Mouse (Mus musculus) lung, postnatal 0 days (tissue): Measurements from ENCODE around the gene Rasgrp2.

Experiments used
- CTCF ChIP-seq: IDR thresholded peaks from 2 replicates; pipeline ENCODE4 v1.5.1; 2016; ENCODE audit warnings: antibody characterized with exemption, mild to moderate bottlenecking
- EP300 ChIP-seq: IDR thresholded peaks from 2 replicates; pipeline ENCODE4 v1.6.1; 2016; ENCODE audit warnings: antibody characterized with exemption, mild to moderate bottlenecking, control low read depth

DNA sequence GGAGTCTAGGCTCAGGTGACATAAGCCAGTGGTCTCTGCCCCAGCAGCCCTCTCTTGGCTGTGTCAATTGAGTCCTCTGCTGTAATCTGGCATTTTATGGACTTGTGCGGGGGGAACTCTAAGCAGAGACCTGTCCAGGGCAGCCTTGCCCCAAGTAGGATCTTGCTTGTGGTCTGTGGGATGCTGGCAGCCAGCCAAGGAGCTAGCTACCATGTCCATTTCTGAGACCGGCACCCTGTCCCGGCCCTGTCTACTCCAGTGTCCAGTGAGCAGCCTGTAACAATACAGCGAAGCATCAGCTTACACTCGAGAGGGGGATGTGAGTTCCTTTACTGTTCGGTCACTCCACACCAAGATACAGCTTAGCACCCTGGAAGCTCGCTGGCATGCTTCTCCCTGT, 45.1 kb upstream of the Rasgrp2 start:
- TF ChIP-seq CTCF (no peak), EP300 (no peak)
